Mouse (Mus musculus) liver, embryonic 14.5 days (tissue): ENCODE data around the gene Sspo.

Experiments
- CTCF ChIP-seq: IDR thresholded peaks from 2 replicates; pipeline ENCODE4 v1.5.1; 2016; ENCODE audit warnings: antibody characterized with exemption, low read depth, control low read depth
- EP300 ChIP-seq: IDR thresholded peaks from 2 replicates; pipeline ENCODE4 v1.6.1; 2016; ENCODE audit warnings: antibody characterized with exemption, low read depth

DNA sequence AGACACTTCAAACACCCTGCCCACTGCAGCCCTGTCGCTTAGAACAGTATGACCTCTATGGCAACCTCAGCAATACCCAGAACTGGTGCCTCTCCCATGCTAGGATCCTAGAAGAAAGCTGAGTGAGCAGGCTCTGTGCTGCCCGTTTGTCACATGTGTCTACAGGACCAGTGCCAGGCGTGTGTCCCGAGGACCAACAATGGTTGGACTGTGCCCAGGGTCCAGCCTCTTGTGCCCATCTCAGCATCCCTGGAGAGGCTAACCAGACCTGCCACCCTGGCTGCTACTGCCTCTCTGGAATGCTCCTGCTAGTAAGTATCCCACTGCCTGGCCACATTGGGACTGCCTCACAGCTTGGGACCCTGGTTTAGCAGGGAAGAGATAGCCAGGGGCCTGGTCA is 30.4 kb downstream of the Sspo start:
- TF ChIP-seq CTCF (no peak), EP300 (no peak)
